Mouse (Mus musculus) testis, adult 2 months (tissue): Measurements from ENCODE around the gene Tmem169. TPM values are rescaled to one million over a fixed set of nuclear protein-coding genes. Genes with fewer than 3 reads are reported as not detected.
A peak's percentile ranks its signal among the peaks of the same experiment; 100 is the strongest.

Experiments used
- H3K27ac ChIP-seq: fragments of 200-500 bp; 2 replicates; pipeline ENCODE4 v1.5.1; 2012; ENCODE audit warnings: low read depth, low read length; ENCODE audit not compliant: control insufficient read depth, insufficient read depth
- H3K27me3 ChIP-seq: fragments of 200-500 bp; 2 replicates; pipeline ENCODE4 v1.6.1; 2012; ENCODE audit warnings: mild to moderate bottlenecking, low read length, moderate library complexity; ENCODE audit not compliant: control insufficient read depth, insufficient read depth
- H3K36me3 ChIP-seq: fragments of 200-500 bp; 2 replicates; pipeline ENCODE4 v1.6.1; 2012; ENCODE audit warnings: mild to moderate bottlenecking, low read length; ENCODE audit not compliant: control insufficient read depth, insufficient read depth
- H3K4me1 ChIP-seq: fragments of 200-500 bp; 2 replicates; pipeline ENCODE4 v1.6.1; 2012; ENCODE audit warnings: low read length; ENCODE audit not compliant: control insufficient read depth, insufficient read depth
- H3K4me3 ChIP-seq: fragments of 200-500 bp; 2 replicates; pipeline ENCODE4 v1.5.1; 2012; ENCODE audit warnings: low read depth, mild to moderate bottlenecking, low read length, moderate library complexity, mixed read lengths; ENCODE audit not compliant: control insufficient read depth
- CTCF ChIP-seq: fragments of 200-500 bp; IDR thresholded peaks from 2 replicates; pipeline ENCODE4 v1.5.1; 2012; ENCODE audit warnings: low read depth, mild to moderate bottlenecking, inconsistent platforms, low read length, moderate library complexity; ENCODE audit not compliant: control insufficient read depth, insufficient read depth, insufficient replicate concordance
- POLR2A ChIP-seq: fragments of 200-500 bp; IDR thresholded peaks from 2 replicates; pipeline ENCODE4 v1.6.1; 2012; ENCODE audit warnings: low read depth, mild to moderate bottlenecking, inconsistent platforms, low read length, moderate library complexity; ENCODE audit not compliant: control insufficient read depth
- polyA plus RNA-seq: library from polyadenylated mRNA; depleted of rRNA; stranded (reverse); fragments of >200 nt; gene quantifications from 2 replicates; pipeline ENCODE4 v1.2.3, GENCODE M21; 2012

Tmem169 gene
- polyA plus RNA-seq, 1 experiment, result 0.17 TPM

DNA sequence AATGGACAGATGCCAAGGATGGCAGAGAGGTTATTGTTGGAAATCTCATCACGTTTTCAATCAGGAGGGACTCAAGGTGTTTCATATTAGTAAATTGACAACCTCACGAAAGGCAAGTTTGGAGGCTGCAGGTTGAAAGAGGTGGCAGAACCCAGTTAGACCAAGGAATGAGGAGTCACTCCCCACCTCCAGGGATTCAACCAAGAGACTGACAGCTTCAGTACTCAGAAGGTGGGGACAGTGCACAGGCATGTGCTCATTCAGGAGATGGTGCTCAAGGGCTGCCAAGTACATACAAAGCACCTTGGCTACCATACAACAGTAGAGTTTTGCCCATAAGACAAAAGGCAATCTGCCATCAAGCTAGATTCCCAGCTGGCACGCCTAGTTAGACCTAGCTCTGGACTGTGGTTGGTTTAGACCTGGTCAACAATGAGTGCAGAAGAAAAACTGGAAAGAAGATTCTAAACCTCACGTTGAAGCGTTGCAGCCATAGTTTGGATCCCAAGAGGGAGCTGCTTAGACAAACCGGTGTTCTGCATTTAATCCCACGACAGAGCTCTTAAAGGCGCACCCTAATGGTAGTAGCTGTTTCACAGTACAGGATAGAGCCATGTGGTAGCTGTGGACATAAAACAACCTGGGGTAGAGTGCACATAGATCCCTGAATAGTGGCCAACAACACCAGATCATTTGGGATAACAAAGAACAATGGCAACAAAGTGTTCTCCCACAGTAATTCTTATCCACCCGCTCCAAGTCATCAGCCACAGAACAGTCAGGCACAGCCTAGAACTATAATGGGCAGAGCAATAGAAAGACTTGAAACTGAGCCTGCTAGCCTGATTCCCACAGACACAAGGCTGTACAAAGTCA lies 27.6 kb upstream of the Tmem169 start:
- Histone ChIP-seq H3K36me3 (no peaks in the 10 kb centered on the region), H3K27ac (no peak overlapping the region; the same call in 1 of the 2 replicates), H3K27me3 (no peaks in the 10 kb centered on the region), H3K4me3 (no peak overlapping the region), H3K4me1 (peaks cover 10% of the 10 kb centered on the region)
- TF ChIP-seq POLR2A, result no peak
- no peak for TF ChIP-seq CTCF

DNA sequence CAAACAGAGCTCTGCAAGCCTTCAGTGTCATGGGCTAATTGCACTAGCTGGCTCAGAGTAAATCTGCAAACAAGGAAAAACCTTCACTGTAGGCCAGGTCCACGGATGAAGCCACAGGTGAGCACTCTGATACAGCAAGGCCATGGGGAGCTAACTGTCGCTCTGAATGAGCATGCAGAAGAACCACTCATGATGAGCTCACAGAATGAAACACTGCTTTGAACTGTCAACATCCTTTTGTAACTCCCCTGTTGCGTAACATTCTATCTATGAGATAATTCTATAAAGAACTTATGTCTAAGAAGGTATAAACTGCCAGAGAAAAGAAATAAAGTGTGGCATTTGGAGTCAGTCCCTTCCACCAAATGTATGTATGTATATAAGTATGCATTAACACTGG lies 21.1 kb upstream of the Tmem169 start:
- Histone ChIP-seq H3K27ac (no peak overlapping the region), H3K4me1 (no peaks in the 10 kb centered on the region), H3K27me3 (no peaks in the 10 kb centered on the region), H3K36me3 (no peaks in the 10 kb centered on the region), H3K4me3 (no peak overlapping the region)
- no peak for TF ChIP-seq CTCF
- no peak for TF ChIP-seq POLR2A

DNA sequence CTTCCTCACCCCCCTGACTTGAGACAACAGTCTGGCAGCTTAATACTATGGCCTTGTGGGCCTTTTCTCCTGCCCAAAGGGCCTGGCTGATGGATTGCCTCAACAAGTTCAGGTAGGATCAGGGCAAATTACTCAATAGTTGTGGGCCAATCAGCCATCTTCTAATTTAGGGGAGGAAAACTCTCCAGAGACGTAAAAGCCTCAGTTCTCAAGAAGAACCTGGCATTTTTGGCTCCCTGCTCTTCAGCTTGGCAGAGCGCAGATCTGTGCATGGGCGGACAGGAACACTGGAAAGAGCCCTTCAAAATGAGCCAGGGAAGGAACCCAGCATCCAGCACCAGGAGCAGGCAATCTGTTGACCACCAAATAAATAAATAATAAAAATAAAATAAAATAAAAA lies 6.1 kb upstream of the Tmem169 start:
- H3K4me1 ChIP-seq, result no peaks in the 10 kb centered on the region
- H3K36me3 ChIP-seq, result no peaks in the 10 kb centered on the region
- no peak for TF ChIP-seq POLR2A
- H3K27me3 ChIP-seq, result no peaks in the 10 kb centered on the region
- no peak overlapping the region for H3K27ac ChIP-seq
- no peak overlapping the region for H3K4me3 ChIP-seq

DNA sequence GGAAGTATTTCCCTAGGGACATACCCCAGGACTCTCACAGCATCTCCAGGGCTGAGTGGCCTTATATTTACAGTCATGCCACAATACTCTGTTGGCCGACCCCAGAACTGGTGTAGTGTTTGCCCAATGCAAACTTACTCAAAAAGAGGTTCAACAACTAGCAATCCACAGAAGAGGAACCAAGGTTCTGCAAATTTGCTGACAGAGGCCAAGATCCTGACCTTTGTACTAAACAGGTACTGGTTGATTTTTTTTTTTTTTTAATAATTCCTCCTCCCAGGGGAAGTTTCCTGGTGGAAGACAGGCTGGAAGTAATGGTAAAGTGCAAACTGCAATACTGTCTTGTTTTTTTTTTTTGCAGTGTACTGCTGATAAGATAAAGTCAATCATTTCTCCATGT lies 1.6 kb upstream of the Tmem169 start:
- Histone ChIP-seq H3K4me1 (peaks cover 8% of the 10 kb centered on the region; the same call in 1 of the 2 replicates), H3K27me3 (no peaks in the 10 kb centered on the region), H3K4me3 (no peak overlapping the region), H3K27ac (no peak overlapping the region), H3K36me3 (no peaks in the 10 kb centered on the region)
- TF ChIP-seq POLR2A (no peak), CTCF (no peak)

DNA sequence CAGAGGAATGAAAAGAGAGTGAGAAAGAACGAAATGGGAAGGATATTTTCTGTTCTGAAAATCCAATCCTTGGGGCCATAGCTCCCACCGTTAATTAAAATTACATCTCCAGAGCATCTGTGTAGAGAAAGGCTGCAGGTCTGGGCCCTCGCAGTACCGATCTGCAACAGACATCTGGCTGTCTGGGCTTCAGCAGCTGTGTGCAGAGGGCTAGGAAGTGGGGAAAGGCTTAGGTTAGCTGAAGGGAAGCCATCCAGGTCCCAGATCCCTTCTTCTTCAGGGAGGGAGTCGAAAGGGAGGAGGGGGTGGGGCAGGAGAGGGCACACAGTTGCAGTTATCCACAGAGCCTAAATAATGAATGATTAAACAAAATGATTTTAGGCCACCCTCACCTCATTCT lies 370 bp downstream of the Tmem169 start:
- TF ChIP-seq CTCF (no peak), POLR2A (no peak)
- Histone ChIP-seq H3K4me1 (peaks cover 8% of the 10 kb centered on the region; the same call in 1 of the 2 replicates), H3K4me3 (peak overlapping the region; percentile 93; the same call in 1 of the 2 replicates), H3K36me3 (no peaks in the 10 kb centered on the region), H3K27me3 (no peaks in the 10 kb centered on the region), H3K27ac (no peak overlapping the region)

DNA sequence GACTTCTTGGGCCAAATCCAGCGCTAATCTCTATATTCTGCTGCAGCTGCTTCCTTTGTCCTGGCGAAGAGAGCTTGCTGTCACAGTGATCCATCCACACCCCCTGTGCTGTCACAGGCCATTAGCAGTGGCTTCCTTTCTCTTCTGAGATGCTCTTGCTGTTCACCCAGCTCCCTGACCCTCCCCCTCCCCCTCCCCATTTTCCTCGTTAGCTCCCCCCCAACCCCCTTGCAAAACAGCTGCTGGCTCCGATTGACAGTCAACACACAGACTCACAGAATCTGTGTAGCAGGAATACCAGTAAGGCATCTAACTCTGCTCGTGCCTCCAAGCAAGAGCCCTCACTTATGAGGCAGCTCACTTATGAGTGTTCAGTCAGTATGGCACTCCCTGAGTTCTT lies 2.7 kb downstream of the Tmem169 start:
- no peak overlapping the region for H3K27ac ChIP-seq

DNA sequence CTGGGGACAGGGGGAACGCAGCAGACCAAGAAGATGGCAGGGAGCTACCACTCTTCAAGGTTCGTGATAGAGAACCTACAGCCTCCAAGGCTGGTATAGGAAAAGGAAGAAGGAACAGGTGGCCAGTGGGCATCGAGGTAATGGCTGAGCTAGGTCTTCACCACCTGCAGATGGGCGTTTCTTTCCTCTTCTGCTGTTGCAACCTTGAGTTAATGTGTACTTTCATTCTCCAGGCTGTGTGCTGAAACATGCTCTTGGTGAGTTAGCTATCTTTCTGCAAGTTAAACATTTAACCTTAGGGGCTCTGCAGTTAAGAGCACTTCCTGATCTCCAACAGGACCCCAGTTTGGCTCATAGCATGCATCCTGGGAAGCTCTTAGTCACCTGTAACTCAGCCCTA lies 3.7 kb downstream of the Tmem169 start:
- Histone ChIP-seq H3K27ac (no peak overlapping the region), H3K4me1 (peaks cover 8% of the 10 kb centered on the region; the same call in 1 of the 2 replicates), H3K27me3 (no peaks in the 10 kb centered on the region), H3K4me3 (no peak overlapping the region), H3K36me3 (no peaks in the 10 kb centered on the region)
- TF ChIP-seq POLR2A (no peak), CTCF (no peak)

More for the DNA sequence above, 2.7 kb downstream of the Tmem169 start:
- Histone ChIP-seq H3K36me3 (no peaks in the 10 kb centered on the region), H3K27me3 (no peaks in the 10 kb centered on the region), H3K4me1 (peaks cover 8% of the 10 kb centered on the region; the same call in 1 of the 2 replicates), H3K4me3 (no peak overlapping the region)
- TF ChIP-seq POLR2A (no peak), CTCF (no peak)
